8 mouse cellular contexts compared by ENCODE assay signal in genomic region chr6:120836389-120837151, GRCm38 (mm10). TPM values are rescaled to one million over a fixed set of nuclear protein-coding genes. Genes with fewer than 3 reads are reported as not detected.
DNase-seq lines count a peak whose midpoint lies in the region; ATAC-seq and TF ChIP-seq lines count a peak whose summit lies in the region.

No protein-coding gene starts in this region.

- peak overlapping the region; percentile 74 for H3K4me2 ChIP-seq in hindbrain, embryonic 12.5 days (replicated peaks)
- H3K4me2 ChIP-seq in liver, embryonic 15.5 days = peak overlapping the region; percentile 77

- DNase-seq in cerebellum, postnatal 4 days (ENCODE audit: low spot score in 2 of 2) = no peak
- no peak for DNase-seq in thymus, adult 2 months
- no peak for DNase-seq in thymus, postnatal 25 days
- peak; percentile 50 for DNase-seq in splenic B cell, adult 2 months (ENCODE audit: low read depth, low spot score)
- DNase-seq in cerebellum, postnatal 10 days = no peak

- H3K27me3 ChIP-seq in thymus, adult 2 months (ENCODE audit: control insufficient read depth, insufficient read depth, low read length) = no peaks in the 10 kb centered on the region
- H3K27me3 ChIP-seq in hindbrain, embryonic 12.5 days = no peaks in the 10 kb centered on the region
- no peaks in the 10 kb centered on the region for H3K27me3 ChIP-seq in liver, embryonic 15.5 days
- H3K27me3 ChIP-seq in splenic B cell, adult 2 months (ENCODE audit: control insufficient read depth, insufficient read depth, low read length, poor library complexity, severe bottlenecking) = no peaks in the 10 kb centered on the region

- H3K4me3 ChIP-seq in thymus, adult 2 months (ENCODE audit: control insufficient read depth, insufficient read depth, low read length) = peak overlapping the region; percentile 59
- H3K4me3 ChIP-seq in hindbrain, embryonic 12.5 days = peak overlapping the region; percentile 92
- peak overlapping the region; percentile 87 for H3K4me3 ChIP-seq in liver, embryonic 15.5 days (replicated peaks)

- 0 out of 2 replicates have a peak, but pooled peaks have one; percentile 53 for ATAC-seq in cerebellum, adult (ENCODE audit: insufficient number of reproducible peaks, low FRiP score, low TSS enrichment)
- peak; percentile 89 for ATAC-seq in hindbrain, embryonic 12.5 days (ENCODE audit: low FRiP score)
- peak; percentile 40 for ATAC-seq in liver, embryonic 15.5 days (ENCODE audit: insufficient read depth)

- WGBS in thymus, adult 2 months = 5% methylated on average over 36 of the region's 37 CpGs
- 4% methylated on average over 37 of the region's 37 CpGs for WGBS in hindbrain, embryonic 12.5 days
- WGBS in liver, embryonic 15.5 days (ENCODE audit: insufficient replicate concordance) = 2% methylated on average over 37 of the region's 37 CpGs

- peak overlapping the region; percentile 20 for H3K27ac ChIP-seq in thymus, adult 2 months (ENCODE audit: control insufficient read depth, insufficient read depth, low read length)
- H3K27ac ChIP-seq in hindbrain, embryonic 12.5 days = peak overlapping the region; percentile 97
- peak overlapping the region; percentile 96 for H3K27ac ChIP-seq in liver, embryonic 15.5 days (replicated peaks)

- no peaks in the 10 kb centered on the region for H3K36me3 ChIP-seq in thymus, adult 2 months (ENCODE audit: control insufficient read depth, insufficient read depth, low read length)
- 0 out of 2 replicates have a peak, but pooled peaks cover 4% of the 10 kb centered on the region for H3K36me3 ChIP-seq in hindbrain, embryonic 12.5 days
- peaks cover 25% of the 10 kb centered on the region for H3K36me3 ChIP-seq in liver, embryonic 15.5 days (replicated peaks)
- no peaks in the 10 kb centered on the region; the same call in 1 of the 2 replicates for H3K36me3 ChIP-seq in splenic B cell, adult 2 months (ENCODE audit: control insufficient read depth, insufficient read depth, low read length, poor library complexity, severe bottlenecking)

- H3K9ac ChIP-seq in hindbrain, embryonic 12.5 days = peak overlapping the region; percentile 94
- peak overlapping the region; percentile 99 for H3K9ac ChIP-seq in liver, embryonic 15.5 days

- no peak for TF ChIP-seq CTCF in thymus, adult 2 months (IDR thresholded peaks at IDR 0.05; ENCODE audit: borderline replicate concordance, control insufficient read depth, extremely low read depth, insufficient read depth, low read length, poor library complexity)

- TF ChIP-seq POLR2A in thymus, adult 2 months (IDR thresholded peaks at IDR 0.05; ENCODE audit: control insufficient read depth, extremely low read depth, insufficient read depth, low read length, poor library complexity) = no peak

- H3K4me1 ChIP-seq in thymus, adult 2 months (replicated peaks; ENCODE audit: control insufficient read depth, insufficient read depth, low read length) = no peaks in the 10 kb centered on the region
- peaks cover 7% of the 10 kb centered on the region for H3K4me1 ChIP-seq in hindbrain, embryonic 12.5 days
- H3K4me1 ChIP-seq in liver, embryonic 15.5 days (replicated peaks) = peaks cover 75% of the 10 kb centered on the region

- no peaks in the 10 kb centered on the region for H3K9me3 ChIP-seq in hindbrain, embryonic 12.5 days (replicated peaks)
- H3K9me3 ChIP-seq in liver, embryonic 15.5 days (replicated peaks) = no peaks in the 10 kb centered on the region

RNA-seq across cellular contexts. Expression of gene Bcl2l13, which starts 0.6 kb away (rescaled TPM):
- polyA plus RNA-seq in thymus, adult 2 months (2012; rRNA removed) = 43.5 and 48.0 TPM in 2 replicates
- 38.2 and 40.0 TPM in 2 replicates for polyA plus RNA-seq in hindbrain, embryonic 12.5 days (2016; fragmentation: Nextera tagmentation; extraction: Ambion mirVana)
- 34.3 and 34.4 TPM in 2 replicates for polyA plus RNA-seq in liver, embryonic 15.5 days (2015; fragmentation: Nextera tagmentation; extraction: Ambion mirVana)

RNA-seq across cellular contexts. Expression of gene Atp6v1e1, which starts 14.0 kb away (rescaled TPM):
- polyA plus RNA-seq in thymus, adult 2 months (2012; rRNA removed) = 122 and 136 TPM in 2 replicates
- polyA plus RNA-seq in hindbrain, embryonic 12.5 days (2016; fragmentation: Nextera tagmentation; extraction: Ambion mirVana) = 178 and 180 TPM in 2 replicates
- polyA plus RNA-seq in liver, embryonic 15.5 days (2015; fragmentation: Nextera tagmentation; extraction: Ambion mirVana) = 155 and 157 TPM in 2 replicates

Comparison
In these comparisons a context has a peak if more than half of its experiments do, and no peak if none do; other contexts are left out.
1. H3K27ac ChIP-seq: peak in every context shown above with its lines; median percentile 97 in hindbrain, embryonic 12.5 days; 96 in liver, embryonic 15.5 days; 20 in thymus, adult 2 months.